Mouse (Mus musculus) stomach, postnatal 0 days (tissue): Measurements from ENCODE around the gene Cryga. TPM values are rescaled to one million over a fixed set of nuclear protein-coding genes. Genes with fewer than 3 reads are reported as not detected.
A peak's percentile ranks its signal among the peaks of the same experiment; 100 is the strongest.

Experiments used
- ATAC-seq: fragments of 200-750 bp; cut with Nextera tagmentation; 2 replicates; pipeline ENCODE4 v1.8.0; 2017; ENCODE audit not compliant: low FRiP score, low TSS enrichment
- DNase-seq: peaks from one replicate; pipeline ENCODE4 v3.0.0-alpha.2; 2016; ENCODE audit warnings: low spot score
- H3K27ac ChIP-seq: fragments of 300-500 bp; sonication (generic); replicated peaks from 2 replicates; pipeline ENCODE4 v1.5.1; 2014; ENCODE audit warnings: mild to moderate bottlenecking, control low read depth
- H3K27me3 ChIP-seq: fragments of 300-500 bp; sonication (generic); 2 replicates; pipeline ENCODE4 v1.6.1; 2014; ENCODE audit warnings: low read length; ENCODE audit not compliant: control insufficient read depth, insufficient read depth
- H3K36me3 ChIP-seq: fragments of 300-500 bp; sonication (generic); 2 replicates; pipeline ENCODE4 v1.6.1; 2014; ENCODE audit warnings: low read length, mixed read lengths; ENCODE audit not compliant: control insufficient read depth, insufficient read depth
- H3K4me1 ChIP-seq: fragments of 300-500 bp; sonication (generic); replicated peaks from 2 replicates; pipeline ENCODE4 v1.6.1; 2014; ENCODE audit warnings: antibody characterized with exemption; ENCODE audit not compliant: control insufficient read depth, insufficient read depth
- H3K4me2 ChIP-seq: fragments of 300-500 bp; sonication (generic); replicated peaks from 2 replicates; pipeline ENCODE4 v1.6.1; 2014; ENCODE audit warnings: low read depth, mild to moderate bottlenecking, control low read depth, moderate library complexity
- H3K4me3 ChIP-seq: fragments of 300-500 bp; sonication (generic); 2 replicates; pipeline ENCODE4 v1.5.1; 2014; ENCODE audit warnings: low read depth, low read length, control low read depth
- H3K9ac ChIP-seq: fragments of 300-500 bp; sonication (generic); 2 replicates; pipeline ENCODE4 v1.6.1; 2014; ENCODE audit warnings: mild to moderate bottlenecking, low read length, control low read depth, mixed read lengths
- H3K9me3 ChIP-seq: fragments of 300-500 bp; sonication (generic); 2 replicates; pipeline ENCODE4 v1.6.1; 2016; ENCODE audit warnings: low read length; ENCODE audit not compliant: control insufficient read depth
- CTCF ChIP-seq: IDR thresholded peaks from 2 replicates; pipeline ENCODE4 v1.5.1; 2016; ENCODE audit warnings: antibody characterized with exemption, low read depth, mild to moderate bottlenecking, moderate library complexity
- EP300 ChIP-seq: optimal IDR thresholded peaks from 2 replicates; pipeline ENCODE3; 2016; ENCODE audit warnings: antibody characterized with exemption
- WGBS: fragments of 180-500 bp; shearing (Covaris S2); extraction: QIAGEN DNeasy Blood & Tissue Kit; methylation state at CpG from one replicate; pipeline ENCODE4 v1.1.7; 2014; 5-methylcytosine and 5-hydroxymethylcytosine counted together
- polyA plus RNA-seq: library from polyadenylated mRNA; unstranded; fragments of >200 nt; fragmentation: Nextera tagmentation; extraction: Ambion mirVana; gene quantifications from 2 replicates; pipeline ENCODE4 v1.2.1, GENCODE M21; 2015

Gene Cryga
- polyA plus RNA-seq, 1 experiment from 2014 or later: not detected

GRCm38 (mm10) chr1:65132833-65133232 is 29.7 kb upstream of the Cryga start:
- Histone ChIP-seq H3K4me2 (no peak overlapping the region), H3K36me3 (no peaks in the 10 kb centered on the region), H3K27ac (no peak overlapping the region), H3K4me3 (no peak overlapping the region), H3K4me1 (no peaks in the 10 kb centered on the region), H3K9me3 (no peaks in the 10 kb centered on the region), H3K9ac (no peak overlapping the region), H3K27me3 (no peaks in the 10 kb centered on the region)
- 83% methylated on average over 1 of the region's 1 CpGs for WGBS
- no peak for ATAC-seq
- no peak for DNase-seq
- TF ChIP-seq EP300 (no peak), CTCF (no peak)

DNA sequence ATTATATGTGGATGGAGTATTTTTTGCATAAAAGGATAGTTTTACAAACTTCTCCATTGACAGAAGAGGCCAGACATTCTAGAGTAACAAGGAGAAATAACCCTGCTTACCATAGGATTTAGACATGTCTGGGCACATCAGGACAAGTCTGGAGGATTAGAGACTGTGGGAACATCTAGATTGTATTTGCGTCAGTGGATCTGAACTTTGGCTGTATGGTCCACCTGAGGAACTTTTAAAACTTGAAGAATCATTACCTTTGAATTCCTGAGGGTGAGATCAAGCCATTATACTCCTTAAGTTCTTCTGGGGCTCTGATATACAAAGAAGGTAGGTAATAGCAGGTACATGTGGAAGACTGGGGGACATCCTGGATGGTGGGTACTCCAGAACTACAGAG is 28.5 kb upstream of the Cryga start:
- Histone ChIP-seq H3K9me3 (no peaks in the 10 kb centered on the region), H3K36me3 (no peaks in the 10 kb centered on the region), H3K27ac (no peak overlapping the region), H3K4me2 (no peak overlapping the region), H3K27me3 (no peaks in the 10 kb centered on the region), H3K4me3 (no peak overlapping the region), H3K4me1 (no peaks in the 10 kb centered on the region), H3K9ac (no peak overlapping the region)
- 79% methylated on average over 1 of the region's 1 CpGs for WGBS
- ATAC-seq: no peak
- no peak for DNase-seq
- no peak for TF ChIP-seq EP300
- no peak for TF ChIP-seq CTCF

DNA sequence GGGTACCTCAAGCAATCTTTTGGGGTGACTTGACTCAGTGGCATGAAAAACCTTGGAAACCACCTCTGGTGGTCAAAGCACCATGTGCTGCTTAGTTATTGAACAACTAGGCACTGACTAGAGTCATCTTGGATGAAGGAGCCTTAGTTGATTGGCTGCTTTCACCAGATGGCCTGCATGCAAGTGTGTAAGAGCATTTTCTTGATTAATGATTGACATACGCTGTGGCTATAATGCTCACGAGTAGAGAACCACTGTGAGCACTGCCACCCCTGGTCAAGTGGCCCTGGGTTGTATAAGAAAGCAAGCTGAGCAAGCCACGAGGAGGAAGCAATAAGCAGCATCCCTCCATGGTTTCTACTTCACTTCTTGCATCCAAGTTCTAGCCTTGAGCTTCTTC is 27.1 kb upstream of the Cryga start:
- Histone ChIP-seq H3K27me3 (no peaks in the 10 kb centered on the region), H3K36me3 (no peaks in the 10 kb centered on the region), H3K27ac (no peak overlapping the region), H3K4me2 (no peak overlapping the region), H3K9me3 (no peaks in the 10 kb centered on the region), H3K4me1 (no peaks in the 10 kb centered on the region), H3K9ac (no peak overlapping the region), H3K4me3 (no peak overlapping the region)
- ATAC-seq (no peak), DNase-seq (no peak)
- TF ChIP-seq EP300 (no peak), CTCF (no peak)
- 71% methylated on average over 3 of the region's 3 CpGs for WGBS

- WGBS: 45% methylated on average over 3 of the region's 3 CpGs
- TF ChIP-seq CTCF (no peak), EP300 (no peak)
- ATAC-seq (no peak), DNase-seq (no peak)
- Histone ChIP-seq H3K9ac (no peak overlapping the region), H3K27ac (no peak overlapping the region), H3K4me3 (no peak overlapping the region), H3K4me2 (no peak overlapping the region), H3K4me1 (no peaks in the 10 kb centered on the region), H3K27me3 (no peaks in the 10 kb centered on the region), H3K36me3 (no peaks in the 10 kb centered on the region), H3K9me3 (no peaks in the 10 kb centered on the region)
These were observed 26.5 kb upstream of the Cryga start for GRCm38 (mm10) chr1:65129634-65130180.

GRCm38 (mm10) chr1:65122574-65123372 is 19.6 kb upstream of the Cryga start, which contains the start of gene D630023F18Rik:
Gene D630023F18Rik (minus strand): TSS chr1:65123214.
- no peaks in the 10 kb centered on the region for H3K4me1 ChIP-seq
- peak within 1 kb of the TSS; percentile 39 for H3K4me2 ChIP-seq
- no peaks in the 10 kb centered on the region for H3K27me3 ChIP-seq
- 27% methylated on average over 9 of the region's 9 CpGs for WGBS
- H3K27ac ChIP-seq: no peak within 1 kb of the TSS
- ATAC-seq (no peak), DNase-seq (no peak)
- no peaks in the 10 kb centered on the region for H3K36me3 ChIP-seq
- no peaks in the 10 kb centered on the region for H3K9me3 ChIP-seq
- no peak within 1 kb of the TSS for H3K9ac ChIP-seq
- H3K4me3 ChIP-seq: no peak within 1 kb of the TSS
- TF ChIP-seq CTCF (no peak), EP300 (no peak)

GRCm38 (mm10) chr1:65119438-65119837 is 16.3 kb upstream of the Cryga start, which contains the start of gene Gm28845:
Gene Gm28845 (minus strand): TSS chr1:65119558.
- Histone ChIP-seq H3K4me2 (no peak within 1 kb of the TSS), H3K4me3 (no peak within 1 kb of the TSS), H3K36me3 (no peaks in the 10 kb centered on the region), H3K9ac (no peak within 1 kb of the TSS), H3K27ac (peak within 1 kb of the TSS; percentile 85), H3K27me3 (no peaks in the 10 kb centered on the region), H3K9me3 (no peaks in the 10 kb centered on the region), H3K4me1 (no peaks in the 10 kb centered on the region)
- no peak for ATAC-seq
- 94% methylated on average over 1 of the region's 1 CpGs for WGBS
- TF ChIP-seq EP300 (no peak), CTCF (no peak)
- DNase-seq: no peak
